Mouse (Mus musculus) left cerebral cortex, adult 18-20 months (tissue): ENCODE measurements around the gene Paox. TPM values are rescaled to one million over a fixed set of nuclear protein-coding genes. Genes with fewer than 3 reads are reported as not detected.
"Not testable (repeated sequence)": the region's sequence is repeated elsewhere in the genome, so short reads cannot be mapped to it uniquely, and the experiment has no call there.

Experiments
- DNase-seq, 2 experiments: peaks; one replicate each; pipeline ENCODE4 v3.0.0; 2021 to 2022; ENCODE audit warnings: low spot score in 2 of 2, mixed read lengths in 1 of 2
- total RNA-seq, 2 experiments: library from RNA; stranded (reverse); gene quantifications; 2 replicates each; pipeline ENCODE4 v1.2.3; 2021

Gene Paox
- total RNA-seq, 2 experiments from 2014 or later: 4.7 to 5.0 TPM

DNA sequence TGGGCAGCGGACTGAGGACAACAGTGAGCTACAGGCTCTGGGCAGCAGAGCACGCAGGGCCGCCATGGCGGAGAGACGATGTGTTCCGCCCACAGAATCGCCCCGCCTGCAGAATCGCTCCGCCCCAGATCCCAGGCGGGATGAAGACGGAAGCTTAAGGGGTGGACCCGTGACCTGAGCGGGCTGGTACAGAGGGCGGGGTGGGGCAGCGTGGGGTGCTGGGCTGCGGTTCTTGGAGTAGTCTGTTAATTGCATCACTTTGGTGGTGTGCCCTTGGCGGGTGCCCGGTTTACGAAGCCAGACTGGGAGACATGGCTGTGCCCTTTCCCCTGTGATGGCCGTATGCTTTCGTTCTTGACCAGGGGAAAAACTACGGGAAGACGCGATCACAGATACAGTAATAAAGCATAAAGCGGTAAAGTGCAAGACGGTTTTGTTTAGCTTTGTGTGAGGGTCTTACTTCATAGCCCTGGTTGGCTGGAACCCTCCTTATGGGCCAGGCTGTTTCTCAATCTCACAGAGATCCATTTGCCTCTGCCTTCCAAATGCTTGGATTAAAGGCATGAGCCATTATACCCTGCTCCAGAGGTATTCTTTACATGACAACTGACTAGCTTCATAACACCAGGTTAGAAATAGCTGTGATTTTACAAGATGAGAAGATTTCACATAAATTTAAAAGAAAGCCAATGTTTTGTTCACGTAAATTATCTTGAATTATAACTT is 893 bp downstream of the Paox start, which contains the start of gene Echs1:
Gene Echs1, minus strand, starts transcription at position 148 of the 726 bp plus-strand sequence.
- peak; percentile 85 to 90 for DNase-seq

DNA sequence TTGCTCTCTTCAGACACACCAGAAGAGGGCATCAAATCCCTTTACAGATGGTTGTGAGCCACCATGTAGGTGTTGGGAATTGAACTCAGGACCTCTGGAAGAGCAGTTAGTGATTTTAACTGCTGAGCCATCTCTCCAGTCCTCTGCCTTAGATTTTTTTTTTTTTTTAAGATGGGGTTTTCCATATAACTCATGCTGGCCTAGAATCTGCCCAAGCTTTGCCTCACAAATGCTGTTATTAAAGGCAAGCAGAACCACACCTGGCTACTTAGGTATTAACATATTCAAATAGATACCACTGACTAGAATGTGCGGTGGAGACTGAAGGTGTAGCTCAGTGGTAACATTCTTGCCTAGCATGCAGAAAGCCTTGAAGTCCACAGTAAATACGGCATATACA is 4.9 kb downstream of the Paox start:
- DNase-seq: no peak

DNA sequence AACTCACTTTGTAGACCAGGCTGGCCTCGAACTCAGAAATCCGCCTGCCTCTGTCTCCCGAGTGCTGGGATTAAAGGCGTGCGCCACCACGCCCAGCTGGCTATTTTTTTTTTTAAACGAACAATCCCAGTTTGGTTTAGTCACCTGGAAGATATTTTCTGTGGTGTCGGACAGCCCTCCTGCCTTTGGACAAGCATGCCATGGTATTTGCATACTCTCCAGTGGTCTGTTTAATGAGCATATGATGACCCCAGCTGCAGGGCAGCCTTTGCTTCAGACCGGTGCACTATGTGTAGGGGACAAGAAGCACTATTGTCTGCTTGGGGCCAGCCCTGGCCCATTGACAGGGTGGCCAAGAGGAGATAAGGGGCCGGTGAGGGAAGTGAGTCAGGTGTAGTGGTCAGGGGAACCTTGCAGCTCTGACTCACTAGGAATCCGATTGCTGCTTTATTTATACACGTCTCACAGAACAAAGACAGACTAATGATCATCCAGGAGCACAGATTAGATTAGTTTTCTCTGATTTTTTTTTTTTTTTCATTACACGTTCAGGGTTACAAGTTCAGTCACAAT is 5.8 kb downstream of the Paox start:
- DNase-seq: no peak

DNA sequence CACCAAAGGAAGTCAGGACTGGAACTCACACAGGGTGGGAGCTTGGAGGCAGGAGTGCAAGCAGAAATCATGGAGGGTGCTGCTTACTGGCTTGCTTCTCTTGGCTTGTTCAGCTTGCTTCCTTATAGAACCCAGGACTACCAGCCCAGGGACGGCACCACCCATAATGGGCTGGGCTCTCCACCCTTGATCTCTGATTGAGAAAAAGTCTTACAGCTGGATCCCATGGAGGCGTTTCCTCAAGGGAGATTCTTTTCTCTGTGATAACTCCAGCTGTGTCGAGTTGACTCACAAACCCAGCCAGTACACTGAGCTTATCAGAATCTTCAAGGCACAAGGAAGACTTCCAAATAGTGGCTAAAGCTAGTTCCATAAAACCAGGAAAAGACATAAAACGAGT is 7.2 kb downstream of the Paox start:
- no peak for DNase-seq

DNA sequence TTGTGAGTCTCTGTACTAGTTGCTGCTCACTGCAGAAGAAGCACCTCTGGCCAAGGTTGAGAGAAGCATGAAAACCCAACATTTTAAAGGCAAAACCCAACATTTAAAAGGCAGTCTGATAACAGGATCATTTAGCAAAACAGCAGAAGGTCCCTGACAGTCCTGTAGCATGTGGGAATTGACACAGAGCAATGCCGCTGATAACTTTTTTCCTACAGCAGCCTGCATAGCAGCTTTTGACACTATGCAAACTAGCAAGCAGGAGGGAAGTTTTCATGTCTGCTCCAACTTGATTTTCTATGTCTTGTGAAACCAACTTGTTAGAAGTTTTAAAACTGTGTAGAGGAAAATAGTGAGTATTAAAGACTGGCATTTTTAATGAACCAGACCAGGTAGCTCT is 8.8 kb downstream of the Paox start:
- DNase-seq: no peak

DNA sequence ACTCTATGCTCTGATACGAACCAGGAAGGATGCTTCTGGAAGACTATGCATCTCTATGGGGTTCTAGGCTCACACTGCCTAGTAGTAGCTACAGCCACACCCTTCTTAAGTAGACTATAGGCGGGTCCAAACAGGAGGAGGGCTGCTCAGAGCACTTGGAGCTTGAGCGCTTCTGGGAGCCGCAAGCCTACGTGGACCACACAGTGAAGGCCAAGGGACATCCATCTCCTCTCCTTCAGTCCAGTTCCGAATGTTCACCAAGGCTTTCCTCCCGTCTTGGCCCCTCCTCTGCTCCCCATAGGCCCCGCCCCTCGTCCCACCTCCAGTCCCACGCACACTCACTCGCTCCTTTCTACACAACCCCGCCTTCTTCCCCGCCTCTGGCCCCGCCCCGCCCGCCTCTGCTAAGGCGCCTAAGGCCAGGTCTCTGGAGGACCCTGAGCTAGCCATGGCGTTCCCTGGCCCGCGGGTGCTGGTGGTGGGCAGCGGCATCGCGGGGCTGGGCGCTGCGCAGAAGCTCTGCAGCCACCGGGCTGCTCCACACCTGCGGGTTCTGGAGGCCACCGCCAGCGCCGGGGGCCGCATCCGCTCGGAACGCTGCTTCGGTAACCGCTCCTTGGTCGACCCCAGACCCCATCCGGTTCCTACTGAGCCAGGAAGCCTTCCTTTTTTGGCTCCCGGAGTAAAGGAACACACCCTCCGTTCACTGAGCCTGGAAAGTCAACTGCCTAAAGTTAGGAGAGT is 9.9 kb downstream of the Paox start:
- peak; percentile 86 to 89 for DNase-seq

DNA sequence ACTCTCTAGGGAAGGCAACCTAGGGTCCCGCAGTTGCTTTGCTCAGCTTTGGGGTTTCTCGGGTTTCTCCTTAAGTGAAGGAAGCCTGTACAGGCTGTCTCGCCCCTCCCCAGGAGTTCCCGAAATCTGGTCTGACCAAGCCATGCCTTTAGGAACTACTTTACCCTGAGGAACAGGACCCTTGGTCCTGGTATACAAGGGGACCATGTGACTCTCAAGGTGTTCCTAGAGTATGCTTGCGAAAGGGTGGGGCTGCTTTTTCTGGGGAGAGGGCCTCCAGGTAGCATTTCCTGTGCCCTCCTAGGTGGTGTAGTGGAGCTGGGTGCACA is 10.4 kb downstream of the Paox start:
- DNase-seq: no peak

DNA sequence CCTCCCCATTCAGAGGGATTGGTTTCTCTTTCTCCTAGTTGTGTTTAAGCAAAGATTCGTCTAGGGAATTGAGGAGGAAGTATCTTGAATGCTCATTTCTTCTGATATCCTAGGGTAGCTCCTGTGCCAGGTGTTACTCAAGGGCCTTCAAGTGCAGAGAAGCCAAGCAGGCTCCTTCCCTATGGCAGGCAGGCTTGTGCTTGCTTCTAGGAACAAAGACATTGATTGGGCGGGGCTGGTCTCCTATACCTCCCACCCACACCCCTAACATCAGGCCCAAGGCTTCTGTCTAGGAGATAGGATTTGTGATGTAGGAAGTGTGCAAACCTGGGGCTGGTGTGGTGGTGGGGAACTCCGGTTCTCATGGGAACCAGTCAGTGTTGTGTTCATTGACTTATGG is 11.3 kb downstream of the Paox start:
- DNase-seq: no peak

DNA sequence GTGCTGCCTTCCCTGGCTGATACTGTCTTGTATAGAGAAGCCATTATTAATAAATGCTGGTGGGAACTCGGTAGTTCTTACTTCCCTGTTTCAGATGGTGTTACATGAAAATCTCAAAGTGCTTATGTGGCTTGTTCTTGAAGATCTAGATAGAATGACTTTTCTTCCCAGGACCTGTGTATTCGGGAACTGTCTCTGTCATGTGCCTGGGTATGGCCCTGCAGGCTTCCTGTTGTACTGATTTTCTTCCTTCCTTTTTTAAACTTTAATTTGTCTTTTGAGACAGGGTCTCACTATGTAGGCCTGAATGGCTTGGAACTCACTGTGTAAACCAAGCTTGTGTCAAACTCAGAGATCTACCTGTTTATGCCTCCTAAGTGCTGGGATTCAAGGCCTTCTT is 12.3 kb downstream of the Paox start:
- no peak for DNase-seq

DNA sequence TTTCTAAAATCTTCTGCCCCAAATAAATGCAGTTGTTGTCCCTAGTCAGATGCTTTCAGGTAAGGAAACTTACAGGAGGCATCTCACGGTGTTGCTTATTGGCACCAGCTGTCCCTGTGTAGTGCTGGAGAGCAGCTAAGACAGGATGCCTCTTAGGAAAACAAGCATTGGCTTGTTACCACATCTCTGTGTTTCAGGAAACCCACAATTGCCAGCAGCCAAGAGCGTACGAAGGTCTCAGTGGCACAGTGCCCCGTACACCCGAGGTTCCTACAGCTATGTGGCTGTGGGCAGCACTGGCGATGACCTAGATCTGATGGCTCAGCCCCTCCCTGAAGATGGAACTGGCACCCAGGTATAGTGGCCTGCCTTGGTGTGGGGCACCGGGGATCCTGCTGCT is 16.6 kb downstream of the Paox start:
- not testable (repeated sequence) for DNase-seq

DNA sequence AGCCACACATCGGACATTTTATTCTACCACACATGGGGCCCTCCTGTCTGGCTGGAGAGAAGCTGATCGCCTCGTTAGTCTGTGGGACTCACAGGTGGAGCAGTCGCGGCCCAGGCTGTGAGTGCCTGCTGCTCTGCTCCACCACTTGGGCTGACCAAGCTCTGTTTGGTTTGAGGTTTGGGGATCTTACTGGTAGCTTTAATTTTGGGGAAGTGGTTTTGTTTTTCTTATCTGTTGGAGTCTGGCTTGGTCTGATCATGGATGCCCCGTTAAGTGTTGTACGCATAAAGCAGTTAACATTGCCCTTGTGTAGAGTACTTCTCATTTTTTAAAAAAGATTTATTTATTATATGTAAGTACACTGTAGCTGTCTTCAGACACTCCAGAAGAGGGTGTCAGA is 18.4 kb downstream of the Paox start:
- DNase-seq: not testable (repeated sequence)

DNA sequence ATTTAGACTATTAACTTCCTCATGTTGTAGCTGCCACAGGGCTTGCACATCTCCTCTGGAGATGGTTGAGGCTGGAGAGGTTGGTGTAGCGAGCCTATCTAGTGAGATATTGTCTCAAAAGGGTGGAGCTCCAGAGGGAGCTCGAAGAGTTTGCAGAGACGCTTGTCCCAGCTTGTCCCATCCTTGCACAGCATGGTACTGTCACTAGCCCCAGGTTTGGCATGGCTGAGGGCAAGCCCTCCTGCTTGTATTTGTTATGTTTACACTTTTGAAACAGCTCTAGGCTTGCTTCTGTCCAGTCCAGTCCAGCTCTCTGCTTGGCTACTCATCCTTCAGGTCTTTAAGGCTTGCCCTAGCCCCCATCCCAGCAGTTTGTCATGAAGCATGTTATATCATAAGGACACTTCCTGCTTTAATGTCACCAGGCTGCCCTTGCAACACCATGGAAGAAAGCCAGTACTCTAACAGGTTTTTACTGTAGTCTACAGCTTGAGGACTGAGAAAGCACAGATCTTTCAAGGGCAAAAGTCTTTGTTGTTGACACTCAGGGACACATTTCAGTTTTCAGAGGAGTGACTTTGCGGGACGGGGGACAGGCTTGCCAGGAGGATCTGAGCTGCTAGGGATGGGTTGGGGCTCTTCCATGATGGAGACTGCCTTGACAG is 19.6 kb downstream of the Paox start:
- no peak for DNase-seq

DNA sequence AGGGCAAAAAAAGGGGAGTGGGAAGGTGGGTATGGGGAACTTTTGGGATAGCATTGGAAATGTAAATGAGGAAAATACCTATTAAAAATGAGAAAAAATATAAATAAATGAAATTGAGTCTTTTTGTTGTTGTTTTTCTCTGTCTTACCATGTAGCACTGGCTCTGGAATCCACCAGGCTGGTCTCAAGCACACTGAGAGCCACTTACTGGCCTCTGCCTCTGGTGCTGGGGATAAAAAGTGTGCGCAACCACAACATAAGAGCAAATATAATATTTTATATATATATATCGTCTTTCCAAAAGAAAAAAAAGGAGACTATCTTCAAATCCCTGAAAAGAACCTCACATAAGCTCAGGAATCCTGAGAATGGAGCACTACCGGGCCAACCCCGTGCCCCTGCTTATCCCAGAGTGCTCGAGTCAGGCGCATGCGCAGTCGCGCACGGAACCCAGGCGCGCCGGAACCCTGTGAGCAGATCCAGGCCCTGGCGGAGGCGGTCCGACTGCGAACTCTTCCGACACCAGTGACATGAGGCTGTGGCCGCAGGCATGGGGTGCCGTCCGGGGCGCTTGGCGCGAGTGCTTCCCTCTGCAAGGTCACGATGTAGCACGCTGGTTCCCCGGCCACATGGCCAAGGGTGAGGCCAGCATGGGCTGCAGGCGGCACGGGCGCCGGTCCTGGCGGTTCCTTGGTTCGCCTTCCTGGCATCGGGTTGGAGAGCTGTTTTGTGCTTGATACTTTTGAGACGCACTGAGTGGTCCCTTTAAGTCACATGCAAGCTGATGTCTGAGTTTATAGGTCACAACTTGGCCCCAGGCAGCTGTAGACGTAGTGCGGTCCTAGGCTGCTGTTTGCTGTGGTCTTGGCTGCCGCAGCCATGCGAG is 21.8 kb downstream of the Paox start, which contains the start of gene Mtg1:
Gene Mtg1, plus strand, starts transcription at position 430 of the 886 bp plus-strand sequence.
- DNase-seq: peak; percentile 97 to 98

DNA sequence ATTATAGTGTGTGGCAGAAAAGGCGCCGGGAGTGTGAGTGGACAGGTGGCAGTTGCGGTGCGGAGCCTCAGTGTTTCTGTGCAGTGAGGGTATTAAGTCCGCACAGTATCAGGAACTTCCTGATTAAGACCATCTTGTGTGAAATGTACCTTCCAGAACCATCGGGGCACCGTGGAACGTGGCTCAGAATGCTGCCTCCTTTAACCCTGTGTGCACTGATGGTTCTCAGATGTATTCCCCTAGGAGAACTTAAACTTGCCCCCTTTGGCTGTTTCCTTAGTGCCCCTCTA is 22.4 kb downstream of the Paox start:
- DNase-seq: no peak

DNA sequence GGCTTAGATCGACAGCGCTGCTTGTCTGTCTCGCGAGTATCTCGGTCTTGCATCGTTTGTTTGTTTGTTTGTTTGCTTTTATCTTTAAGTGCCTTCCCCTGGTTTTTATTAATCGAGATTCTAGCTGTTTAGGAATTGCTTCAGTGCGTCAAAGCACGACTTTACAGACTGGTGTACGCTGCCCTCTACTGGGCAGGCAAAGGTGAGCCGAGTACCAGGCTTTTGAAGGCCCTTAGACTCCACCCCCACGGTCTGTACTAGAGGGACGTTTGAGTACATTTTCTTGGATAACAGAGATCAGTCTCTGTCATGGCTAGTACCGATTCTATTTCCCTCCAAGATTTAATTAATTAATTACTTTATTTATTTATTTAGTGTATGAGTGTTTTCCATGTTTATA is 25.8 kb downstream of the Paox start:
- DNase-seq: peak; percentile 56 to 60

DNA sequence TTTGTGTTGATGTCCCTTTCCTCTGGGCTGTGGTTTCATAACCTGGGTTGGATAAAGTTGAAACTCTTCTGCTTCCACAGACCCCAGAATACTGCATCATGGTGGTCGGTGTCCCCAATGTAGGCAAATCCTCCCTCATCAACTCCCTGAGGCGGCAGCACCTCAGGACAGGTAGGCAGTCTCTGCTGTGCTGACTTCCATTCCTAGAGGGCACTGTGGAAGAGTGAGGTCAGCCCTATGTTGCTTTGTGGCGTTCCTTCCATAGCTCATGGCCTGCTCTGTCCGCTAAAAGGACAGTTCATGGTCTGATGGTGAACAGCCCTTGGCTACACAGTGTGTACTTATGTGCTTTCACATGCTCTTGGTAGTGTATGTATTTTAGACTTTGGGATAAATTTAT is 29.0 kb downstream of the Paox start:
- no peak for DNase-seq

DNA sequence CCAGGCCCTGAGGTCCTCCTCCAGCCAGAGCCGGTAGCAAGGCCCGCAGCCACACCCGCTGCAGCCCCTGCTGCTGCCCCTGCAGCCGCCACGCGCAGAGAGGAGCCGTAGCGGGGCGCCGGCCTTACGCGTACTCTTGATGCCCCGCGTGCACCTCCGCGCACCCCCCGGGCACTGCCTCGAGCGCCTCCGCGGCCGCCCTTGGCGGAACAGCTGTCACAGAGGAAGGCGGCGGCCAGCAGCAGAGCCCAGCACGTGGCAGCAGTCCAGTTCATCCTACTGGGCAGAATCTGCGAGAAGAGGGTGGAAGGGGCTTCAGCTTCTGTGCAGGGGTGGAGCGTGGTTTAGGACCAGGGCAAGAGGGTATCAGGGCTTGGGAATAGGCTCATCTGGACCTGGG is 37.8 kb downstream of the Paox start:
- peak; percentile 59 to 72 for DNase-seq

DNA sequence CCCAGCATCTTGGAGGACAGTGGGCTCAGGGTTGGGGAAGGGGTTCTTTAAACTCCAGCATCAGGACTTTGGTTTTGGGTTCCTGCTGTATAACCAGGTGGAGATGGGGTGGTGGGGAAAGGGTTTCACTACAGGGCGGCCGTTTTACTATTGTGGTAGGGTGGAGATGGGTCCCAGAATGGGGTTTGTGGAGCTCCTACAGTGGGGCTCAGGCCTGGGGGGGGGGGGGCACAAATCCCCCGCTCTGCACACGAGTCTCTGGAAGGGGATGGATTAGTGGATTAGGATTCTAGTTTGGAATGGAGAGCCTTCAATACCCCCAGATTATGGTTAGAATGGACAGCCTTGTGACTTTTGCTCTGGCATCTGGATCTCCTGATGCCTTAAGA is 38.2 kb downstream of the Paox start:
- no peak for DNase-seq

DNA sequence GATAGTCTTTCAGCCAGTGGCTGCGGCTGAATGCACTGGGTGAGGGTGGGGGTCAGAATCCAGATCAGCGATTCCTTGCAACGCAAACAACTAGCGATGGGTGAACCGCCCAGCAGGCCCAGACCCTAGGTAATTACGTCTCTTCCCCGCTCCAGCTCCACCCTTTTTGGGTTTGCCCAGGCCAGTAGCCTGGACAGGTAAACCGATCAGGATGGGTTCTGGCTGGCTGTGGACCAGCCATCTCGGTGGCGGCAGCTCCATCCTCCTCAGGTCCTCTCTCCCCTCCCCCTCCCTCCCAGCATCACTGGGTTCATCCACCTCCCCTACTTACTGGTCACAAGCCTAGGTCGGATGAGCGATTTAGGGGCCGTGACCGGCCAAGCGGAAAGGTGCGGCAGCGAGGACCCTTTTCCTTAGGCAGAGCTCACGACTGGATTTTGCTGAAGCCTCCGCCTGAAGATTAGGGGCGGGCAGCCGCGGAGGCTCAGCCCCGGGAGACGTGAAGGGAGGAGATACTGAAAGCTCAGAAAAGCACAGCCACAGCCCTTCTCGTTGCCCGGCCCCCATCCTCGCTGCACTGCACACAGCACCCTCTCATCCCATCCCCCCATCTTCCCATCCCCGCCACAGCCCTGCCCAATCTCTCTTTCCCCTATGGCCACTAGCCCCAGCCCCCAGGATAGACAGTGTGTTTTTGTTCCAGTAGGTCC is 38.8 kb downstream of the Paox start, which contains the start of gene Sprn:
Gene Sprn, minus strand, starts transcription at position 660 of the 710 bp plus-strand sequence.
- DNase-seq: peak; percentile 77 to 84

DNA sequence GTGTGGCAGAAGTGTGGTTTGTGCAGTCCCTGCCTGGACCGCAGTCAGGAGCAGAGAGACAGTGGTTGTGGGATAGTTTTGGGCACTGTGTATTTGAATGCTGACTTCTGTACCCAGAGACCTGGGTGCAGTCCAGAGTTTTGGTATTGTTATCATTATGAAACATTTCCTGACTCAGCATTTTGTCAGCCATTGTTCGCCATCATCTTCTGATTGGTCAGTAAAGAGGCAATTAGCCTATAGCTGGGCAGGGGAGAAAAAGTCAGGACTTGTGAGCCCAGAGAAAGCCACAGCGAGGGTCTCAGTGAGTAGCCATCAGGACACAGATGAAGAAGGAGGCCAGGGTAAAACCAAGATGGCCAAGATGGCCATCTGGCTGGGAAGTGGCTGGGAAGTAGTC is 44.8 kb downstream of the Paox start:
- no peak for DNase-seq
